Mouse (Mus musculus) left cerebral cortex, postnatal 10 days (tissue): ENCODE results near the gene Unc13b. TPM values are rescaled to one million over a fixed set of nuclear protein-coding genes. Genes with fewer than 3 reads are reported as not detected.
A peak's percentile ranks its signal among the peaks of the same experiment; 100 is the strongest.

Experiments used
- DNase-seq, 2 experiments: peaks; one replicate each; pipeline ENCODE4 v3.0.0; 2021 to 2022; ENCODE audit warnings: low spot score in 2 of 2, mixed read lengths in 1 of 2; ENCODE audit errors: extremely low spot score in 1 of 2
- intact Hi-C: fragments of 180-260 bp; cut with DNase I; formaldehyde crosslinking; loops from one replicate; pipeline ENCODE4 v1.15.1; 2025
- total RNA-seq, 2 experiments: library from RNA; stranded (reverse); gene quantifications; 2 replicates each; pipeline ENCODE4 v1.2.3; 2021

Gene Unc13b
- total RNA-seq, 2 experiments from 2014 or later = 61.0 to 65.4 TPM

GRCm38 (mm10) chr4:43182474-43183168 is 123.9 kb downstream of the Unc13b start:
- intact Hi-C loops = no loop called here
- DNase-seq = no peak

- DNase-seq = no peak
- intact Hi-C loops = no loop called here
Measured at GRCm38 (mm10) chr4:43187439-43187838, 128.7 kb downstream of the Unc13b start.

- no peak for DNase-seq
- intact Hi-C loops = no loop called here
Measured at GRCm38 (mm10) chr4:43189381-43189780, 130.6 kb downstream of the Unc13b start.

GRCm38 (mm10) chr4:43204946-43205345 is 146.2 kb downstream of the Unc13b start:
- no peak for DNase-seq
- intact Hi-C loops = no loop called here

- intact Hi-C loops = no loop called here
- no peak for DNase-seq
Measured at GRCm38 (mm10) chr4:43205571-43205970, 146.8 kb downstream of the Unc13b start.

- intact Hi-C loops = no loop called here
- DNase-seq = peak; percentile 33 to 39
Measured at GRCm38 (mm10) chr4:43206989-43207388, 148.2 kb downstream of the Unc13b start.

GRCm38 (mm10) chr4:43209081-43209579 is 150.4 kb downstream of the Unc13b start:
- intact Hi-C loops = no loop called here
- DNase-seq = peak; percentile 52 to 64

- intact Hi-C loops = no loop called here
- no peak for DNase-seq
Measured at GRCm38 (mm10) chr4:43209673-43210072, 150.9 kb downstream of the Unc13b start.

- intact Hi-C loops = no loop called here
Measured at GRCm38 (mm10) chr4:43216491-43216890, 157.7 kb downstream of the Unc13b start.

GRCm38 (mm10) chr4:43217997-43218396 is 159.2 kb downstream of the Unc13b start:
- intact Hi-C loops = no loop called here

More at GRCm38 (mm10) chr4:43216491-43216890, 157.7 kb downstream of the Unc13b start:
- no peak for DNase-seq

GRCm38 (mm10) chr4:43231821-43232220 is 173.1 kb downstream of the Unc13b start:
- DNase-seq = no peak
- intact Hi-C loops = no loop called here

More at GRCm38 (mm10) chr4:43217997-43218396, 159.2 kb downstream of the Unc13b start:
- no peak for DNase-seq

- no peak for DNase-seq
- intact Hi-C loops = no loop called here
Measured at GRCm38 (mm10) chr4:43232985-43233384, 174.2 kb downstream of the Unc13b start.

GRCm38 (mm10) chr4:43233489-43233888 is 174.7 kb downstream of the Unc13b start:
- DNase-seq = no peak
- intact Hi-C loops = no loop called here

- intact Hi-C loops = no loop called here
- no peak for DNase-seq
Measured at GRCm38 (mm10) chr4:43236898-43237297, 178.1 kb downstream of the Unc13b start.

GRCm38 (mm10) chr4:43240716-43241115 is 182.0 kb downstream of the Unc13b start:
- DNase-seq = no peak
- intact Hi-C loops = loop anchor here (5.0 kb wide), 1 partner anchor 183 kb away; the partner anchor contains the start of gene Unc13b

- intact Hi-C loops = loop anchor here (5.0 kb wide), 1 partner anchor 187 kb away; the partner anchor contains the start of gene Unc13b
- peak; percentile 31 to 38 for DNase-seq
Measured at GRCm38 (mm10) chr4:43244022-43244421, 185.3 kb downstream of the Unc13b start.

- intact Hi-C loops = no loop called here
- no peak for DNase-seq
Measured at GRCm38 (mm10) chr4:43245776-43246175, 187.0 kb downstream of the Unc13b start.

GRCm38 (mm10) chr4:43248026-43248425 is 189.3 kb downstream of the Unc13b start:
- no peak for DNase-seq
- intact Hi-C loops = no loop called here

- no peak for DNase-seq
- intact Hi-C loops = no loop called here
Measured at GRCm38 (mm10) chr4:43248909-43249308, 190.2 kb downstream of the Unc13b start.

GRCm38 (mm10) chr4:43251269-43251668 is 192.5 kb downstream of the Unc13b start:
- no peak for DNase-seq
- intact Hi-C loops = no loop called here
